Mouse (Mus musculus): Measurements from ENCODE around the gene Uhrf1bp1l. TPM values are rescaled to one million over a fixed set of nuclear protein-coding genes. Genes with fewer than 3 reads are reported as not detected.
"Not testable (repeated sequence)": the region's sequence is repeated elsewhere in the genome, so short reads cannot be mapped to it uniquely, and the experiment has no call there.

The Uhrf1bp1l gene
- polyA plus RNA-seq (2015; fragmentation: Nextera tagmentation; extraction: Ambion mirVana), result 10.5 and 15.1 TPM in 2 replicates

GRCm38 (mm10) chr10:89744871-89745665, at the start of gene Uhrf1bp1l:
Gene Uhrf1bp1l (plus strand): TSS chr10:89744991.
- under 1% methylated on average over 83 of the region's 85 CpGs for WGBS (ENCODE audit: insufficient replicate concordance)
- peak within 1 kb of the TSS; percentile 96 for H3K4me2 ChIP-seq
- ATAC-seq (ENCODE audit: low read depth) (peak; percentile 93), DNase-seq (peak; percentile 81)
- H3K4me3 ChIP-seq (replicated peaks), result peak within 1 kb of the TSS; percentile 94
- peak within 1 kb of the TSS; percentile 79 for H3K27ac ChIP-seq
- H3K4me1 ChIP-seq (replicated peaks), result peaks cover 29% of the 10 kb centered on the region
- no peaks in the 10 kb centered on the region for H3K27me3 ChIP-seq
- peak within 1 kb of the TSS; percentile 91 for H3K9ac ChIP-seq
- H3K9me3 ChIP-seq (replicated peaks), result no peaks in the 10 kb centered on the region
- H3K36me3 ChIP-seq, result no peaks in the 10 kb centered on the region

DNA sequence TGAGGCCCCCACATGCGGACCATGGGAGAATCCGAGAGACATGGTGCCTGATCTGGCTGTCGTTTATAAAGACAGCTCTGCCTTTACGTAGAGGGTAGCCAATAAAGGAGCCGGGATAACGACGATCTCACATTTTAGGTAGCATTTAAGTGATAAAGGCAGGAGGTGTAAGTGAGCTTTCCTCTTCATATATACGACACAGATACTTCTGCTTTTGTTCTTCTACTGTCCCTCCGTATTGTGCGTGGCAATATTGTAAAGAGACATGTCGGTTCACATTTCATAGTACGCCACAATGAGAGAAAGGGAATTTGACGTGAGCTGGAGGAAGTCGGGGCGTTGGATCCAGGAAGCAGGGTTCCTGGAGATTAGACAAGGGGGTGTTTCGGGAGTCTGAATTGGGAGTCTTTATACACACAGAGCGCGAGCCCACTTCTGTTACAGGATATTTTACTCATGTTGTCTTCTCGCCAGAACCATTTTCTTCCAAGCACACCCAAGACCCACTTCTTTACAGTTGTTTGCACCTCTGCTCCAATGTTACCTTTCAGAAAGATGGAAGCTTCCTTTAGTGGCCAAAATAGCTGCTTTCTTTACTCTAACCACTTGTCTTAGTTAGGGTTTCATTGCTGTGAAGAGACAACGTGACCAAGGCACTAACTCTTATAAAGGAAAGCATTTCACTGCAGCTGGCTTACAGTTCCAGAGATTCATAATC, 49.4 kb upstream of the Uhrf1bp1l start:
- ATAC-seq (ENCODE audit: low read depth), result no peak
- H3K4me2 ChIP-seq, result peak overlapping the region; percentile 28; the same call in 1 of the 2 replicates
- 28% methylated on average over 20 of the region's 20 CpGs for WGBS (ENCODE audit: insufficient replicate concordance)

DNA sequence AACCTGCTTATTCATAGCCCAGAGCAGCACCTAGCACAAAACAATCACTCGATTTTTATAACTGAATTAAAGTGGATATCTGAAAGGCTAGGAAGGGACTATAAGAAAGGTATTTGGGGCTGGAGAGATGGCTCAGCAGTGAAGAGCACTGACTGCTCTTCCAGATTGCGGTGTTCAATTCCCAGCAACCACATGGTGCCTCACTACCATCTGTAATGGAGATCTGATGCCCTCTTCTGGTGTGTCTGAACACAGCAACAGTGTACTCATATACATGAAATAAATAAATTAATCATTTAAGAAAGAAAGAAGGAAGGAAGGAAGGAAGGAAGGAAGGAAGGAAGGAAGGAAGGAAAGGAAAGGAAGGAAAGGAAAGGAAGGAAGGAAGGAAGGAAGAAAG, 48.5 kb upstream of the Uhrf1bp1l start:
- not testable (repeated sequence) for H3K4me2 ChIP-seq; H3K9ac ChIP-seq; DNase-seq; H3K36me3 ChIP-seq; H3K9me3 ChIP-seq (replicated peaks); ATAC-seq (ENCODE audit: low read depth); H3K4me1 ChIP-seq (replicated peaks); H3K4me3 ChIP-seq (replicated peaks); H3K27ac ChIP-seq; H3K27me3 ChIP-seq
- WGBS (ENCODE audit: insufficient replicate concordance), result 56% methylated on average over 2 of the region's 2 CpGs

More for the DNA sequence above, 49.4 kb upstream of the Uhrf1bp1l start:
- no peak for DNase-seq
- Histone ChIP-seq H3K9me3 (replicated peaks) (no peaks in the 10 kb centered on the region), H3K9ac (no peak overlapping the region), H3K4me3 (replicated peaks) (no peak overlapping the region), H3K4me1 (replicated peaks) (peaks cover 2% of the 10 kb centered on the region), H3K27me3 (no peaks in the 10 kb centered on the region), H3K36me3 (no peaks in the 10 kb centered on the region), H3K27ac (no peak overlapping the region)

DNA sequence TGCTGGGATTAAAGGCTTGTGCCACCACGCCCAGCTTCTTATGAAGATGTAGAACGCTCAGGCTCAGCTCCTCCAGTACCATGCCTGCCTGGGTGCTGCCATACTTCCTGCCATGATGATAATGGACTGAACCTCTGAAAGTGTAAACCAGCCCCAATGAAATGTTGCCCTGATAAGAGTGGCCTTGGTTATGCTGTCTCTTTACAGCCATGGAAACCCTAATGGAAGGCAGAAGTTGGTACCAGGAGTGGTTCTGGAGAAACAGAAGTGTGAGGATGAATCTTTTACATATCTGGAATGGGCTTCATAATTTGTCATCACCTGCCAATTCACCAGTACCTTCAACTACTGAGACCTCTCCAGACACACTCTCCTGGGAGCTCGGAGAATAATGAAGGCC, 46.8 kb upstream of the Uhrf1bp1l start:
- WGBS (ENCODE audit: insufficient replicate concordance), result 58% methylated on average over 3 of the region's 3 CpGs
- ATAC-seq (ENCODE audit: low read depth) (no peak), DNase-seq (no peak)
- Histone ChIP-seq H3K9me3 (replicated peaks) (no peaks in the 10 kb centered on the region), H3K27ac (no peak overlapping the region), H3K4me1 (replicated peaks) (no peaks in the 10 kb centered on the region), H3K9ac (no peak overlapping the region), H3K27me3 (no peaks in the 10 kb centered on the region), H3K4me3 (replicated peaks) (no peak overlapping the region), H3K36me3 (no peaks in the 10 kb centered on the region), H3K4me2 (no peak overlapping the region)

GRCm38 (mm10) chr10:89703042-89703441, 41.7 kb upstream of the Uhrf1bp1l start:
- no peaks in the 10 kb centered on the region; the same call in 1 of the 2 replicates for H3K4me1 ChIP-seq (replicated peaks)
- no peak for DNase-seq
- H3K27ac ChIP-seq, result no peak overlapping the region
- WGBS (ENCODE audit: insufficient replicate concordance), result 20% methylated on average over 5 of the region's 5 CpGs
- H3K36me3 ChIP-seq, result no peaks in the 10 kb centered on the region
- no peaks in the 10 kb centered on the region for H3K9me3 ChIP-seq (replicated peaks)
- no peaks in the 10 kb centered on the region for H3K27me3 ChIP-seq
- no peak overlapping the region for H3K9ac ChIP-seq
- no peak overlapping the region for H3K4me3 ChIP-seq (replicated peaks)
- no peak for ATAC-seq (ENCODE audit: low read depth)
- no peak overlapping the region for H3K4me2 ChIP-seq

- DNase-seq, result no peak
Measured at GRCm38 (mm10) chr10:89707397-89707796, 37.4 kb upstream of the Uhrf1bp1l start.

DNA sequence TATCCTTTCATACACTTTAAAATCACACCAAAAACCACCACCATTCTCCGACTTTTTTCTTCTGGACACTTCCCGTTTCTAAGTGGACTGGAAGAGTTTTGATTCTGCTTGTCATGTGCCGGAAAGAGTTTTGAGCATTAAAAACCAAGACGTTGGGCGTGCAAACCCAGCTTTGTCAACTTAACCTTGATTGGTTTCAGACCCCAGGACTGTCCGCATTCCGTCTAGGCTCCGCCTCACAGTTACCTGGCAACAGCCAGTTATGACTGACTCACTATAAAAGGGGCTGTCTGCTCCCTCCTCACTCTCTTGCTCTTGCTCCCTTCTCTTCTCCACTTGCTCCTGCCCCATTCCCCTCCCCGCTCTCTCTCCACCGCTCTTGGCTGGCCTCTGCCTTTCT, 36.1 kb upstream of the Uhrf1bp1l start:
- Histone ChIP-seq H3K4me2 (peak overlapping the region; percentile 23; the same call in 1 of the 2 replicates), H3K27me3 (no peaks in the 10 kb centered on the region), H3K9me3 (replicated peaks) (no peaks in the 10 kb centered on the region), H3K4me3 (replicated peaks) (no peak overlapping the region), H3K27ac (no peak overlapping the region), H3K4me1 (replicated peaks) (no peaks in the 10 kb centered on the region), H3K36me3 (peaks cover 25% of the 10 kb centered on the region), H3K9ac (no peak overlapping the region)
- no peak for DNase-seq
- 36% methylated on average over 10 of the region's 10 CpGs for WGBS (ENCODE audit: insufficient replicate concordance)
- ATAC-seq (ENCODE audit: low read depth), result no peak

More at GRCm38 (mm10) chr10:89707397-89707796, 37.4 kb upstream of the Uhrf1bp1l start:
- H3K9me3 ChIP-seq (replicated peaks), result no peaks in the 10 kb centered on the region
- no peak overlapping the region for H3K4me3 ChIP-seq (replicated peaks)
- ATAC-seq (ENCODE audit: low read depth), result no peak
- H3K27me3 ChIP-seq, result no peaks in the 10 kb centered on the region
- WGBS (ENCODE audit: insufficient replicate concordance), result 71% methylated on average over 3 of the region's 3 CpGs
- no peak overlapping the region for H3K27ac ChIP-seq
- H3K4me2 ChIP-seq, result no peak overlapping the region
- peaks cover 11% of the 10 kb centered on the region for H3K36me3 ChIP-seq
- H3K9ac ChIP-seq, result no peak overlapping the region
- no peaks in the 10 kb centered on the region; the same call in 1 of the 2 replicates for H3K4me1 ChIP-seq (replicated peaks)

GRCm38 (mm10) chr10:89714910-89715309, 29.9 kb upstream of the Uhrf1bp1l start:
- Histone ChIP-seq H3K4me1 (replicated peaks) (no peaks in the 10 kb centered on the region), H3K9me3 (replicated peaks) (no peaks in the 10 kb centered on the region), H3K27ac (no peak overlapping the region), H3K9ac (no peak overlapping the region), H3K4me3 (replicated peaks) (no peak overlapping the region), H3K27me3 (no peaks in the 10 kb centered on the region), H3K36me3 (peaks cover 44% of the 10 kb centered on the region), H3K4me2 (no peak overlapping the region)
- ATAC-seq (ENCODE audit: low read depth), result no peak
- no peak for DNase-seq
- WGBS (ENCODE audit: insufficient replicate concordance), result 78% methylated on average over 10 of the region's 10 CpGs

- H3K36me3 ChIP-seq, result peaks cover 34% of the 10 kb centered on the region
- no peaks in the 10 kb centered on the region for H3K27me3 ChIP-seq
- DNase-seq (no peak), ATAC-seq (ENCODE audit: low read depth) (no peak)
- H3K9ac ChIP-seq, result no peak overlapping the region
- H3K4me1 ChIP-seq (replicated peaks), result no peaks in the 10 kb centered on the region
- no peak overlapping the region for H3K4me2 ChIP-seq
- no peak overlapping the region for H3K27ac ChIP-seq
- H3K9me3 ChIP-seq (replicated peaks), result no peaks in the 10 kb centered on the region
- H3K4me3 ChIP-seq (replicated peaks), result no peak overlapping the region
Measured at GRCm38 (mm10) chr10:89720252-89720651, 24.5 kb upstream of the Uhrf1bp1l start.

GRCm38 (mm10) chr10:89720796-89721195, 24.0 kb upstream of the Uhrf1bp1l start:
- Histone ChIP-seq H3K4me2 (no peak overlapping the region), H3K36me3 (peaks cover 31% of the 10 kb centered on the region), H3K27ac (no peak overlapping the region), H3K9ac (no peak overlapping the region), H3K4me3 (replicated peaks) (no peak overlapping the region), H3K9me3 (replicated peaks) (no peaks in the 10 kb centered on the region), H3K27me3 (no peaks in the 10 kb centered on the region), H3K4me1 (replicated peaks) (no peaks in the 10 kb centered on the region)
- WGBS (ENCODE audit: insufficient replicate concordance), result 83% methylated on average over 3 of the region's 3 CpGs
- ATAC-seq (ENCODE audit: low read depth) (no peak), DNase-seq (no peak)

DNA sequence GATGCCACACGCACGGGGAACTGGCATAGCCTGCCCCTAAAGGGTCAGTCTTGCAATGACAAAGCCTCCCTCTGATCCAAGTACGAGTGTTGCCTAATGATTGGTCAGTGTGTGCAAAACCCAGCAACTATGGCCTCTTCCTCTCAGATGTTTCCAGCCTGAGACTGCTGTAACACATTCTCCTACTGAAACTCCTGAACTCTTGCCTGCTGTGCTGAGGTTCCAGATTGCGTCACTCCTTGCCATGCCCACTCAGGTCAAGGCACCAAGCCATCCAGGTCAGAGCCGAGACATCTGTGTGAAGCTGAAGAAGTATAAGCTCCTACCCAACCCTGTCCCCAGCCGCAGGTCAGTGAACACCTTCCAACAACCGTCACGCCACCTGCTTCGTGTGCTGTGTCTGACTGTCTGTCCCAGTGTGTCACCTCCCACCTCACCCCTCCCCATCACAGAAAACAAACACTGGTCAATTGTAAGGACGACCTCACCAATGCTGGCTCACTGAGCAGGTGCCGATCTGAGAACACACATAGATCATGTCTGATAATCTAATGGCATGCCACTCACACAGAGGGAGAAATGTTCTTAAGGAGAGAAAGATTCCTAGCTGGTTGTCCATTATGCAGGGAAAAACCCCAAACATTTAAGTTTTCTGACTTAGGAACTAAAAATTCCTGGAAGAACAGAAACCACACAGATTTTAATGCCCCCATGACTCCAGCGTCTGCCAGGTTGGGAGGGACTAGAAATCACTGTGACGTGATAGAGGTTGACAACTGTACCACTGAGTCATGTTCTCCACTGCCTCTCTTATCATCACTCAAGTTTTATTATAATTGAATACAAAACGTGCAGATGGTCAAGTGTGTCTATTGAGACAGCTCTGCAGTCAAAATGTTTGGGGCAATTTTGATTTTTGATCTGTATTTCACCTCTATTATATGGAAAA, 22.3 kb upstream of the Uhrf1bp1l start:
- Histone ChIP-seq H3K9ac (no peak overlapping the region), H3K4me3 (replicated peaks) (no peak overlapping the region), H3K27ac (no peak overlapping the region), H3K36me3 (peaks cover 38% of the 10 kb centered on the region), H3K4me1 (replicated peaks) (no peaks in the 10 kb centered on the region), H3K27me3 (no peaks in the 10 kb centered on the region), H3K9me3 (replicated peaks) (no peaks in the 10 kb centered on the region), H3K4me2 (no peak overlapping the region)
- DNase-seq (no peak), ATAC-seq (ENCODE audit: low read depth) (0 out of 2 replicates have a peak, but pooled peaks have one; percentile 20)
- WGBS (ENCODE audit: insufficient replicate concordance), result 74% methylated on average over 14 of the region's 14 CpGs

Measured in liver, embryonic 13.5 days (tissue).